Mouse (Mus musculus) testis, adult 2 months (tissue): ENCODE data around the gene Kmt2d.

Source experiments
- CTCF ChIP-seq: fragments of 200-500 bp; IDR thresholded peaks from 2 replicates; pipeline ENCODE4 v1.5.1; 2012; ENCODE audit warnings: low read depth, mild to moderate bottlenecking, inconsistent platforms, low read length, moderate library complexity; ENCODE audit not compliant: control insufficient read depth, insufficient read depth, insufficient replicate concordance
- POLR2A ChIP-seq: fragments of 200-500 bp; IDR thresholded peaks from 2 replicates; pipeline ENCODE4 v1.6.1; 2012; ENCODE audit warnings: low read depth, mild to moderate bottlenecking, inconsistent platforms, low read length, moderate library complexity; ENCODE audit not compliant: control insufficient read depth

DNA sequence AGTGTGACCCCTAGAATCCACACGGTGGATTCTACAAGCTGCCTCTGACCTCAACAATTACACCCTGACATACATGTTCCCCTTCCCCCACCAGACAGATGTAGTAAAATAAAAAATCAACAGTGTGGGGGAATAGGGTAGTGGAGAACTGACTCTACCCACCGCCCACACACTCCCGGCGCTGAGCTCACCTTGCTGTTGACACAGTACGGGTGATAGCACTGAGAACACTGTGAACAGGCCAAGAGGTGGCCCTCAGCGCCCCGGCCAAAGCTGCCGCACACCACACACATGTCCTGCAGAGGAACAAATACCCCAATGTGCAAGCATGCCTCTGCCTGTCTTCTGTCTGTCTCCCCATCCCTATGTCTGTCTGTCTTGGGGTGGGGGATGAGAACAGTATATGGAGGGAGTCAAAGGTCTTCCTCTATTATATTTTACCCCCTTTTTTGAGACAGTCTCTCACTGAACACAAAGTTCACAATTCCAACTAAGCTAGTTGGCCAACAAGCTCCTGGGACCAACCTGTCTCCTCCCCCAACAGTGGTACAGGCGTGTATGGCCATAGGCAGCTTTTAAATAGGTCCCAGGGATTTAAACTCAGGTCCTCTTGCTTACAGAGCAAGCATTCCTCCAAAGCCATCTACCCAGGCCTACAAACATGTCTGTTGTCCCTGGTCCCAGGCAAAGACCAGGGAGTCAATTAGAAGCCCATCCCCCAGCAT, 11.5 kb downstream of the Kmt2d start:
- TF ChIP-seq CTCF (no peak), POLR2A (no peak)
